Mouse (Mus musculus): ENCODE results near the gene Lsm4.

DNA sequence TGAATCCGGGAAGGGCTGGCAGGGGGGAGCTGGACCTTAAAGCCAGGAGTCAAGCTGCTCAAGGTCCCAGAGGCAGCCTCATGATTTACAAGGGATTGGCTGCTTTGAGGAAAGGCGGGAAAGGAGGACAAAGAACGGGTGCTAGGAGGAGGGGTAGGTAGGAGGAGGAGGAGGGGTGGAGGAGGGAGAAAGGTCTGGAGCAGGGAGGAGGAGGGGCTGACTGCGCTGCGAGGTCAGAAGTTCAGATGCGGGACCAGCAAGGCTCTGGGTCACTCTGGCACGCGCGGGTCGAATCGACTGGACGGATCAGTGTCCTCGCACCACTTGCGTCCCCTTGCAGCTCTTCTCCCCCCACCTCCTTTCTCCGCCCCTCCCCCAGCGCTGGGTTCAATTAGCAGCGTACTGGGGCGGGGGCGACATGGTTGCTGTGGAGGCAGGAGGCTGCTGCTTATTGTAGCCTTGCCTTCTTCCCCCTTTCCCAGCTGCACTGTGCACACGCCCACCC lies 18.7 kb downstream of the Lsm4 start:
- TF ChIP-seq CTCF (IDR thresholded peaks at IDR 0.05; ENCODE audit: control insufficient read depth, insufficient read depth, insufficient replicate concordance, low read depth, low read length) (no peak), POLR2A (IDR thresholded peaks at IDR 0.05; ENCODE audit: control insufficient read depth, low read depth, low read length) (no peak)

All from testis, adult 2 months (tissue).